Mouse (Mus musculus) embryo, embryonic 11 days (tissue): ENCODE measurements around the gene Cdh4.
A peak's percentile ranks its signal among the peaks of the same experiment; 100 is the strongest.

ENCODE experiments used
- DNase-seq: peaks from one replicate; pipeline ENCODE4 v3.0.0-alpha.2; 2015

Gene Cdh4

GRCm38 (mm10) chr2:179539532-179540245 lies 97.5 kb downstream of the Cdh4 start:
- DNase-seq, result no peak

DNA sequence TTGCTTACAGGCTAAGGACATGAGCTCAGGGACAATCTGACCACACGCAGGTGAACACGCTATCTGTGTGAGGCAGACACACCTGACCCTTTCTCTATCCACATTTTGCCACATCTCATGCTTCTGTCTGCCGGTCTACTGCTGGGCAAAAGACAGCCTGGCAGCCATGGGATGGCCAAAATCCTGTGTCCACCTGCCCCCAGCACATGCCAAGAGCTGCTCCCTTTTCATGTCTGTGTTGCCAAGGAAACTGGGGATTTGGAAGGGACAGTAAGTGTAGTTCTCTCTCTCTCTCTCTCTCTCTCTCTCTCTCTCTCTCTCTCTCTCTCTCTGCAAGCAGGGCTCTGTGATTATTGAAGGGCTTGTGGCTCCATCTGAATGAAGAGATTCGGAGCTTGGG lies 98.9 kb downstream of the Cdh4 start:
- DNase-seq, result no peak

- no peak for DNase-seq
Observed at GRCm38 (mm10) chr2:179547627-179548026, 105.4 kb downstream of the Cdh4 start.

GRCm38 (mm10) chr2:179555928-179556327 lies 113.7 kb downstream of the Cdh4 start:
- no peak for DNase-seq

DNA sequence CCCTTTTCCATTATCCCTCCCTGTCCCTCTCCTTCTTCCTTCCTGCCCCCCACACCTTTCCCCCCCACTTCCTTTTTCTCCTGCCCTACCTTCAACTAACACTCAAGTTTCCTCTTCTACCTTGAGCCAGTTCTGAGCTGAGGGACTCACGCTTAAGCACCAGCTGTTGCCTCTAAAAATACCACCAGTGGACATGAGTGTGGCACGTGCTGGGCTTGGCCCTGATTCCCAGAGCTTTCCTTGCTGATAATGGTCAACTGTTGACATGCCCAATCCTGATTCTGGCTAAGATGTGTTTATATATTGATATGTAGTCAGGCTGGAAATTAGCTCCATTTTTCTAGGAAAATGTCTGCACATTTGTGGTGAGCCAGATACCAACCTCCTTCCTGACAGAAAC lies 120.1 kb downstream of the Cdh4 start:
- no peak for DNase-seq

DNA sequence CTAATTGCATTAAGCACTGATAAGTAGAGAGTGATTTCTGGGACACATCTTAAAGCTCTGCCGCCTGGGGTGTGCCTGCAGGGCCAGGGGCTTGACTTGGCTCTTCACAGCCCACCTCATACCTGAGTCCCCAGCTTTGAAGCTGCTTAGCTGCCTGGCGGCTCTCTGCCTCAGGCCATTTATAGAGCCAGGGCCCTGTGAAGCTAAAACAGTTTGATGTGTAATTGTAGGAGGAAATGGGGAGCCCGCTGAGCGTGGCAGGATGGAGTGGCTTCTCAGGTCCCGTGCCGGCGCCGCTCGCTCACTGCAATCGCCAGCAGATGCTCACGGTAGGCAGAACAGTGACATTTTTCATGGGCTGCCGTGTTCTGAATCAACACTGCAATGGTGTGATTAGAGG lies 123.4 kb downstream of the Cdh4 start:
- peak; percentile 22 for DNase-seq

GRCm38 (mm10) chr2:179567886-179568285 lies 125.7 kb downstream of the Cdh4 start:
- no peak for DNase-seq

GRCm38 (mm10) chr2:179569171-179569570 lies 126.9 kb downstream of the Cdh4 start:
- DNase-seq, result no peak

DNA sequence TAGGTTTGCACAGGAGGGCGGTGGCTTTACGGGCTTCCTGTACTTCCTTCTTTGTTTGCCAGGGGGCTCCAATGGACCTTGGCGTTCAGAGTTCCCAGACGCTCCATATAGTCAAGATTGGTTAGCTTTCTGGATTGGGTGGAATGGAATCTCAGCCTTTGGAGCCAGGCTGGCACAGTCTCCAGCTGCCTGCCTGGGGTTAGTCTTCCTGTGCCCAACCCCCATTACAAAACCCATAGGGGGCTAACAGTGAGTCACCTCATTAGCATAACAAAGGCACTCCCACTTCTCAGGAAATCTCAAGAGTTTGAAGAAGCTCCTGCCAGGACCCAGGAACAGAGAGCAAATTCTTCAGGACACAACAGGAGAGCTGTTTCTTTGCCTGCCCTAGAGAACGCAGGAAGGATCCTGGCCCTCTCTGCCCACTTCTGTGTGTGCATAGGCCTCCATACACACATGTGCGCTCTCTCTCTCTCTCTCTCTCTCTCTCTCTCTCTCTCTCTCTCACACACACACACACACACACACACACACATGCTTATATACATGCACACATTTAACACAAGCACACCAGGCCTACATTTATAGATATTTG lies 129.0 kb downstream of the Cdh4 start:
- peak; percentile 45 for DNase-seq

GRCm38 (mm10) chr2:179573331-179573730 lies 131.1 kb downstream of the Cdh4 start:
- peak; percentile 24 for DNase-seq

DNA sequence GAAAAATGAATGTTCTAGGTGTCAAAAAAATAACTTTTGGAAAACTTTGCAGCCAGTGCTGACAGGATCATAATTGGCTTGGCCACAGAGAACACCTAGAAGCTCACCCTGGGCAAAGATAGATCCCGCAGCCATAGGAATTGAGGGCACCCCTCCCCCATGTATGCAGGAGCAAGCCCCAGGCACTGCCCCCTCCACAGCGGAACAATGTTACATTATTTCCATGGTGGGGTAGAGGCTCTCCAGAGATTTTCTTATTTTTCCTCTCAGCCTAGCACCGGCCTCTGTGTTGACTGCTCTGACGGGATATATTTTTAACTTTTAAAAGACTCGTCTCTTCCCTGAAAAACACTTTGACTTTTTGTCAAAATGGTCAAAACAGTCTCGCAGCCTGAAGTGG lies 131.6 kb downstream of the Cdh4 start:
- DNase-seq, result no peak

DNA sequence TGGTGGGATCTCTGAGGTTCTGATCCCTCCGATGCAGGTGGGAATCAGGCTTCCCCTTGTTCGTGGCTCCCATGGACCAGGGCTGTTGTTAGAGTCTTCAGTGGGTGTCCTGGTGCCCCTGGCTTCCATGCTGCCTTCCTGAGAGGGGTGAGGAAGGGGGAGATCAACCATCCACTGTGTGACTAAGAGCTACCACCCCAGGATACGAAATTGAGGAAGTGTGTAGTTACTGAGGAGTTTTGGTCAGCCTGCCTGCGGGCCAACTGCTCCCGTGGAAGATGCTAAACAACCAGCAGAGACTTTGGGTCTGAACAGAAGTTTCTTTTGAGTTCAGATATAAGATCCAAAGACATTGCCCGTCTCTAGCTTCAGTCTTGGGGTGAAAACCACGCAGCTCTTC lies 133.4 kb downstream of the Cdh4 start:
- DNase-seq, result no peak

DNA sequence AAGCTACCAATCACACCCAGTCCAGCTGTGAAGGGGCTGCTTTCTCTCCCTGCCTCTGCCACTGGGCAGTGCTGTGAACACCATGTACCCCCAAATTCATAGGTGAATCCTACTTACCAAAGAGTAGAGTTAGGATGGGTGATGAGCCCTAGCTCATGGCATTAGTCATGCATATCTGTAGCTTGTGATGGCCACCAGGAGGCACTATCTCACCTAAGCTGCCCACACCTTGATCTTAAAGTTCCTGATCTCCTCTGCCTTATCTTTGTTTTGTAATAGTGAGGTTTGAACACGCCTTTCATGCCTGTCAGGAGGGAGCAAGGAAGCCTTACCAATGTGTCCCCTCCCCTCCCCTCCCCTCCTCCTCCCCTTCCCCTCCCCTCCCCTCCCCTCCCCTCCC lies 134.0 kb downstream of the Cdh4 start:
- no peak for DNase-seq

GRCm38 (mm10) chr2:179578329-179578728 lies 136.1 kb downstream of the Cdh4 start:
- DNase-seq, result no peak

GRCm38 (mm10) chr2:179578842-179579241 lies 136.6 kb downstream of the Cdh4 start:
- no peak for DNase-seq

- no peak for DNase-seq
Observed at GRCm38 (mm10) chr2:179580415-179580814, 138.2 kb downstream of the Cdh4 start.

DNA sequence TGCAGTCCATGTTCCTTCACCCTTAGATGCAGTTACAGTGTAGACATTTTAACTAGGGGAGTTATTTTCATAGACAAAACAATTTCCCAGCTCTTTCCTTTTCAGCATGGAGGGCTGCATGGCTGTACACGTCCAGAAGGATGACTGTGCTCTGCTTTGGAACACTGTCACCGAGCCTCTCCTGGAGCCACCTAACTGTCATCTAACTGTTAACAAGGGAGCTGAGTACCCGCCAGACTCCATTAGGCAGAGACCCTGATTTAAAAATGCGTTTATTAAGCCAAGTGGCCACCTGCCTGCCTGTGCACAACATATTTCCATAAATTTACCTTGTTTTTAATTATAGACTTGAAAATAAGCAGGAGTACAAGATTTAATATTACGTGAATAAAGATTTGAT lies 138.8 kb downstream of the Cdh4 start:
- DNase-seq, result no peak

DNA sequence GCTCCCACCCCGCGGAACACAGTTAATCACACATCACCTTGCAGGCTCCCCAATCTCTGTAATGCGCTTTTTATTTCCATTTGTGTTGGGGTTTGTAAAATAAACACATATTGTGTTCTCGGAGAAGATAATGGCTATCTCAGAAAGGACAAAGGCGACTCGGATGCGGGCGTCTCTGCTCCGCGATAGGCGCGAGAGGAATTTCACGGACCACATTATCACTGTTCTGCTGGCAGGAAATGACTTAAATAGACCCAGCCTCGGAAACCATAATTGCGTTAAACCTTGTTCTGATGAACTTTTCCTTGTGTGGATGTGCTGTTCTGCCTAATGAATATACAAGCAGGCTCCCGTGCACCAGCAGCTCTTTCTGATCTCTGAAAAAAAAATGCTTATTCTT lies 140.7 kb downstream of the Cdh4 start:
- no peak for DNase-seq

DNA sequence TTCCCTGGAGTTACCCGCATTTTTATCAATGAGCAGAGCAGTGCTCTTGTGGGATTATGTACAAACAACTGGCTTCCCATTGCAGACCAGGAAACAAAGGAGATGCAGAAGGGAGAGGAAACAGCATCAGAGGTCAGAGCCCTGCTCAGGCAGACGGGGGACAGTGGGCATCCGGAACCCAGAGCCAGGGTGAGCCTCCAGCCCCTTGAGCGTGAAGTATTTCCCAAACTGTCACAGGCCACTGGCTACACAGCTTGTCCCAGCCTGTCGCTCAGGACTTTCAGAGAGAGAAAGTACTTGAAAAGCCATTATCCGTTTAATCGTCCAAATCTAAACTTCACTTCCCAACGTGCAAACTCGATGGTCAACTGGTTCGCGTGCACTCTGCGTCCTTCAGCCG lies 142.4 kb downstream of the Cdh4 start:
- DNase-seq, result no peak

- no peak for DNase-seq
Observed at GRCm38 (mm10) chr2:179586436-179586835, 144.2 kb downstream of the Cdh4 start.

DNA sequence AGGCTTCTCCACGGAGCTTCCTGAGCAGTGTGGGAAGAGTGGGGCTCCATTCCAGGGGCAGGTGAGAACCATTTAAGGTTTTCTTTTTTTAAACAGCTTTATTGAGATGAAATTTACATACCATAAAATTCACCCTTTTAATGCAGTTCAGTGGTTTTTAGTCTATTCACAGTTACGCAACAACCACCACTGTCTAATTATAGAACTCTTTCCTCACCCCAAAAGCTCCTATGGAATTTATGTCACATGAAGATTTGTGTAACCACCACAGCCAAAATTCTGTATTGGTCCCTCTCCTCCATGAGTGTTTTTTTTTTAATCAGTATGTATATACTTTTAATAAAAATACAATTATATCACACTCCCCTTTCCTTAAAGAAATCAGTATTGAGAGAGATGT lies 144.8 kb downstream of the Cdh4 start:
- DNase-seq, result no peak

DNA sequence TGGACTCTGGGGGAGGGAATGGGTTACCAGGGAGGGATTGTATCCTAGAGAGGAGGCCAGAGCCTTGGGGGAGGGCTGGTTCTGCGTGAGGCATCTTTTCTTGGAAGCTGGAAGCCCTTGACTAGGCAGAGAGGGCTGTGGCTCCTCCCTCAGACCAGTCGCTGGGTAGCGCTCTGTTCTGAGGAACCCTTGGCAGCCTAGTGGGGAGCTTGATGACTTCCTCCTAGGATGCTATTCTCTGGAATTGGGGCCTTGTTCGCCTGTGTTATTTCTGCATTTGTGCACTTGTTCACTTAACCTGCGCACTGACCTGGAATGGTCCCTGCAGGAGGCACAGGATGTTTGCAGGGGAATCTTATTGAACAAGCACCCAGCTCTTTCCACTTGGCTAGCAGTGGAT lies 149.4 kb downstream of the Cdh4 start:
- DNase-seq, result no peak

DNA sequence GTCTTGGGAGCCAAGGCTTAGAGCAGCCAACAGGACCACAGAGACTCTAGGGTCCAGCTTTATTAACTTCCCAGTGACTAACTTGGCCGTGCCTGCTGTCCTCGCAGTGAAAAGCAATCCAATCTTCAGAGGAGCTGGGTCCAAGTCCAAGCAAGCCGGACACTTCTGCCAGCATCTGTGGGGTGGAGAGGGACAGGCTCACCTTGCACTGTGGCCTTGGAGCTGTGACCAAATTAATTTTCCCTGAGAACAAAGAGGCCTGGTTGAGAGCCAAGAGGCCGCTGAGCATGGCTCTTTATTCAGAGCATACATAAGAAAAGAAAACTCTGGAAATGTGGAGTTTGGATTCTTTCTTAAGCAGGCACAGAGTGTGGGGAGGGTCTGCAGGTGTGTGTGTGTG lies 152.8 kb downstream of the Cdh4 start:
- DNase-seq, result no peak

DNA sequence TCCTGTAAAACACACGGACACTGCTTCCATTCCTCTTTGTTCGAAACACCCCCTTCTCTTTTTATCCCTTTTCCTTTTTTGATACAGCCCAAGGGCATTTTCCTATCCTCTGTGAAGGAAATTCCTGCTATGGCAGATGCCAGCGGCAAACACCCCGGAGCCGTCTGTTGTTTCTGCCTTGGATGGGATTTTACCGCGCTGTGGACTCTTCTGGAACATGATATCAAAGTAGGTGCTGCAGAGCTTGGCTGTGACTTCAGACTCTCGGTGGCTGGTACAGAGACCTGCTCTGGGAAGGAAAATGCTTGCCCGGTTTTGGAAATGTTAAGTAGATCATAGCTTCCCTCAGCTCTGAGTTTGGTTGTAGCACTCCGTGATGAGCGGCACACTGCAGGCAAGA lies 156.7 kb downstream of the Cdh4 start:
- DNase-seq, result no peak

GRCm38 (mm10) chr2:179599886-179600285 lies 157.7 kb downstream of the Cdh4 start:
- DNase-seq, result no peak
